Mouse (Mus musculus) liver, postnatal 0 days (tissue): ENCODE data around the gene Sptbn4.

Source experiments
- CTCF ChIP-seq: sonication (generic); IDR thresholded peaks from 2 replicates; pipeline ENCODE4 v1.5.1; 2016; ENCODE audit warnings: antibody characterized with exemption, low read depth
- EP300 ChIP-seq: IDR thresholded peaks from 2 replicates; pipeline ENCODE4 v1.6.1; 2016; ENCODE audit warnings: antibody characterized with exemption, low read depth, mild to moderate bottlenecking

DNA sequence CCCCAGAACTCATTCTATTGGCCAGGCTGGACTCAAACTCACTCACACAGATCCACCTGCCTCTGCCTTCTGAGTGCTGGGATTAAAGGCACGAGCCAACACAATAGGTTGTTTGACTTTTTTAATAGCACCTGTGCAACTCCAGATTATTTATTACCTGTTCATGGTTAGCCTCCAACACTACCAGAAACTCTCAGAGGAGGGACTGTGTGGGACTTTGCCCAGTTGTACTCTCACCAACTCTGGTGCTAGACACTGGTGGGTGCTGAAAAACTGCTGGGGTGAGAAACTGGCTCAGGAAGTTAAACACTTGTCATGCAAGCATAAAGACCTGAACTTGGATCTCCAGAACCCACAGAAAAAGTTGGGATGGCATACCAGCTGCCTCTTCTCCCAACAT lies 32.3 kb upstream of the Sptbn4 start:
- TF ChIP-seq CTCF (no peak), EP300 (no peak)
